Comparison of ENCODE assay signal across 17 mouse cellular contexts in genomic region chr13:98687931-98688330, GRCm38 (mm10). TPM values are rescaled to one million over a fixed set of nuclear protein-coding genes. Genes with fewer than 3 reads are reported as not detected.
A peak's percentile ranks its signal among the peaks of the same experiment; 100 is the strongest.
DNase-seq lines count a peak whose midpoint lies in the region; ATAC-seq and TF ChIP-seq lines count a peak whose summit lies in the region.
"Had no signal": no experiment of that assay in that cellular context is flagged by ENCODE, and none has a peak within 500 bp of the region (broad histone marks: within the 10 kb centered on the region; RNA-seq: fewer than 3 reads in every experiment).

No protein-coding gene starts in this region.

- no peaks in the 10 kb centered on the region for H3K27me3 ChIP-seq in hindbrain, postnatal 0 days (ENCODE audit: insufficient read depth, low read length)
- no peaks in the 10 kb centered on the region for H3K27me3 ChIP-seq in midbrain, postnatal 0 days (ENCODE audit: insufficient read depth, low read length)
- H3K27me3 ChIP-seq in heart, embryonic 11.5 days (ENCODE audit: control insufficient read depth, insufficient read depth, low read length), result no peaks in the 10 kb centered on the region; the same call in 1 of the 2 replicates
- H3K27me3 ChIP-seq: embryonic facial prominence, embryonic 13.5 days; Patski had no signal

- peaks cover 3% of the 10 kb centered on the region for H3K4me1 ChIP-seq in hindbrain, postnatal 0 days (ENCODE audit: insufficient read depth, low read length)
- H3K4me1 ChIP-seq in midbrain, postnatal 0 days (ENCODE audit: insufficient read depth, low read length), result 0 out of 2 replicates have a peak, but pooled peaks cover 3% of the 10 kb centered on the region
- H3K4me1 ChIP-seq in heart, embryonic 11.5 days (ENCODE audit: control insufficient read depth, insufficient read depth, low read length), result peaks cover 8% of the 10 kb centered on the region; the same call in 1 of the 2 replicates

- no peak for TF ChIP-seq CTCF in brain, embryonic 14.5 days (IDR thresholded peaks at IDR 0.05; ENCODE audit: borderline replicate concordance, extremely low read depth, insufficient read depth, insufficient read length)
- TF ChIP-seq CTCF in hindbrain, postnatal 0 days (IDR thresholded peaks at IDR 0.05; ENCODE audit: low read depth), result no peak
- TF ChIP-seq CTCF in midbrain, postnatal 0 days (IDR thresholded peaks at IDR 0.05), result no peak

- no peak overlapping the region for H3K4me2 ChIP-seq in hindbrain, postnatal 0 days (ENCODE audit: low read depth, low read length)
- no peak overlapping the region for H3K4me2 ChIP-seq in midbrain, postnatal 0 days (ENCODE audit: low read depth, low read length, poor library complexity, severe bottlenecking)
- H3K4me2 ChIP-seq in heart, embryonic 11.5 days, result no peak overlapping the region
- H3K4me2 ChIP-seq: embryonic facial prominence, embryonic 13.5 days; limb, embryonic 15.5 days had no signal

- DNase-seq in heart, adult 11 months, result peak; percentile 68
- DNase-seq in heart, adult 18-20 months, result no peak
- DNase-seq in brain, embryonic 14.5 days (ENCODE audit: low read depth), result peak; percentile 48
- peak; percentile 62 for DNase-seq in hindbrain, postnatal 0 days (ENCODE audit: low spot score)
- peak; percentile 47 for DNase-seq in midbrain, postnatal 0 days (ENCODE audit: low spot score)
- DNase-seq in thymus, postnatal 36 days, result no peak
- DNase-seq in spleen, adult 18-20 months, result no peak
- DNase-seq: adrenal gland, adult 8-10 months; cerebellum, adult 2 months; kidney, postnatal 36 days; lung, postnatal 36 days had no signal

- H3K9me3 ChIP-seq in hindbrain, postnatal 0 days (ENCODE audit: low read length), result no peaks in the 10 kb centered on the region
- no peaks in the 10 kb centered on the region for H3K9me3 ChIP-seq in midbrain, postnatal 0 days (ENCODE audit: low read length)
- H3K9me3 ChIP-seq in heart, embryonic 11.5 days (replicated peaks; ENCODE audit: control insufficient read depth, low read length), result no peaks in the 10 kb centered on the region
- H3K9me3 ChIP-seq: embryonic facial prominence, embryonic 13.5 days; limb, embryonic 15.5 days had no signal

- TF ChIP-seq POLR2A in brain, embryonic 14.5 days (IDR thresholded peaks at IDR 0.05; ENCODE audit: borderline replicate concordance, extremely low read depth, insufficient read depth, insufficient read length, poor library complexity, severe bottlenecking), result no peak

- WGBS in hindbrain, postnatal 0 days, result 37% methylated on average over 9 of the region's 9 CpGs
- WGBS in midbrain, postnatal 0 days, result 44% methylated on average over 9 of the region's 9 CpGs
- WGBS in heart, embryonic 11.5 days (ENCODE audit: insufficient replicate concordance), result 60% methylated on average over 9 of the region's 9 CpGs

- H3K27ac ChIP-seq in hindbrain, postnatal 0 days, result no peak overlapping the region
- H3K27ac ChIP-seq in midbrain, postnatal 0 days (ENCODE audit: low read depth, low read length), result no peak overlapping the region
- H3K27ac ChIP-seq in heart, embryonic 11.5 days (ENCODE audit: low read depth, low read length), result no peak overlapping the region
- H3K27ac ChIP-seq: embryonic facial prominence, embryonic 13.5 days; limb, embryonic 15.5 days had no signal

- ATAC-seq in hindbrain, postnatal 0 days, result peak; percentile 61
- peak; percentile 27; the same call in 1 of the 2 replicates for ATAC-seq in midbrain, postnatal 0 days (ENCODE audit: low FRiP score)
- no peak for ATAC-seq in heart, embryonic 11.5 days (replicated peaks; ENCODE audit: insufficient number of reproducible peaks, low FRiP score, low TSS enrichment)
- ATAC-seq: Patski had no signal

- no peak overlapping the region for H3K9ac ChIP-seq in hindbrain, postnatal 0 days (replicated peaks; ENCODE audit: low read length)
- H3K9ac ChIP-seq in midbrain, postnatal 0 days (replicated peaks; ENCODE audit: low read length, poor library complexity, severe bottlenecking), result no peak overlapping the region
- no peak overlapping the region for H3K9ac ChIP-seq in heart, embryonic 11.5 days (ENCODE audit: low read depth, low read length)
- H3K9ac ChIP-seq: embryonic facial prominence, embryonic 13.5 days; limb, embryonic 15.5 days had no signal

- no peak overlapping the region for H3K4me3 ChIP-seq in hindbrain, postnatal 0 days (ENCODE audit: low read length)
- H3K4me3 ChIP-seq in midbrain, postnatal 0 days (ENCODE audit: low read depth, low read length), result no peak overlapping the region
- H3K4me3 ChIP-seq in heart, embryonic 11.5 days (ENCODE audit: low read depth, low read length), result no peak overlapping the region
- H3K4me3 ChIP-seq: embryonic facial prominence, embryonic 13.5 days; limb, embryonic 15.5 days had no signal

- no peaks in the 10 kb centered on the region for H3K36me3 ChIP-seq in hindbrain, postnatal 0 days (ENCODE audit: insufficient read depth, low read length)
- H3K36me3 ChIP-seq in midbrain, postnatal 0 days (ENCODE audit: insufficient read depth, low read length), result no peaks in the 10 kb centered on the region
- no peaks in the 10 kb centered on the region for H3K36me3 ChIP-seq in heart, embryonic 11.5 days (ENCODE audit: control insufficient read depth, insufficient read depth, low read length)
- H3K36me3 ChIP-seq: embryonic facial prominence, embryonic 13.5 days; limb, embryonic 15.5 days had no signal

RNA-seq across cellular contexts. Expression of gene Tmem171, which starts 6.7 kb away (rescaled TPM):
- total RNA-seq in heart, adult 18-20 months (2021), result 10 to 100 TPM in 1 of 2 experiments, 1 to 10 TPM in 1; 5.8 to 10.2 TPM
- polyA plus RNA-seq in brain, embryonic 14.5 days (2012; rRNA removed), result not detected in 2 replicates
- not detected in 2 replicates for total RNA-seq in hindbrain, postnatal 0 days (2014; rRNA removed)
- polyA plus RNA-seq in hindbrain, postnatal 0 days (2015; fragmentation: Nextera tagmentation; extraction: Ambion mirVana), result not detected in 2 replicates
- total RNA-seq in midbrain, postnatal 0 days (2014; rRNA removed), result not detected in 2 replicates
- polyA plus RNA-seq in midbrain, postnatal 0 days (2015; fragmentation: Nextera tagmentation; extraction: Ambion mirVana), result 0.15 TPM in 1 of 2 replicates, not detected in the other
- 0.69 and 1.2 TPM in 2 replicates for polyA plus RNA-seq in heart, embryonic 11.5 days (2014; fragmentation: Nextera tagmentation; extraction: Ambion mirVana)
- polyA plus RNA-seq: cerebellum, adult 2 months; neural tube, embryonic 14.5 days had no signal

RNA-seq across cellular contexts. Expression of gene Tmem174, which starts 50.7 kb away (rescaled TPM):
- not detected for total RNA-seq in heart, adult 18-20 months (2021)
- polyA plus RNA-seq in brain, embryonic 14.5 days (2012; rRNA removed), result not detected in 2 replicates
- total RNA-seq in hindbrain, postnatal 0 days (2014; rRNA removed), result not detected in 2 replicates
- polyA plus RNA-seq in hindbrain, postnatal 0 days (2015; fragmentation: Nextera tagmentation; extraction: Ambion mirVana), result 0.10 TPM in 1 of 2 replicates, not detected in the other
- total RNA-seq in midbrain, postnatal 0 days (2014; rRNA removed), result not detected in 2 replicates
- polyA plus RNA-seq in midbrain, postnatal 0 days (2015; fragmentation: Nextera tagmentation; extraction: Ambion mirVana), result not detected in 2 replicates
- polyA plus RNA-seq in heart, embryonic 11.5 days (2014; fragmentation: Nextera tagmentation; extraction: Ambion mirVana), result 0.16 and 0.23 TPM in 2 replicates
- total RNA-seq: adrenal gland, adult 8-10 months; heart, adult 8-10 months had no signal
- polyA plus RNA-seq: embryonic facial prominence, embryonic 13.5 days; limb, embryonic 15.5 days; neural tube, embryonic 14.5 days; Patski had no signal

Comparison
In these comparisons a context has a peak if more than half of its experiments do, and no peak if none do; other contexts are left out.
1. DNase-seq: peak in heart, adult 11 months (single experiment), brain, embryonic 14.5 days (single experiment), hindbrain, postnatal 0 days (single experiment) and midbrain, postnatal 0 days (single experiment); none in heart, adult 18-20 months (0 of 2), thymus, postnatal 36 days (0 of 2) and spleen, adult 18-20 months (0 of 2).